Mouse (Mus musculus) ES-Bruce4 (cell line): ENCODE results near the gene Galm. TPM values are rescaled to one million over a fixed set of nuclear protein-coding genes. Genes with fewer than 3 reads are reported as not detected.

Source experiments
- H3K27ac ChIP-seq: 2 replicates; pipeline ENCODE4 v1.5.1; 2012; ENCODE audit warnings: low read length, inconsistent platforms; ENCODE audit not compliant: insufficient read depth
- H3K27me3 ChIP-seq: 2 replicates; pipeline ENCODE4 v1.6.1; 2012; ENCODE audit warnings: mild to moderate bottlenecking, low read length, inconsistent platforms; ENCODE audit not compliant: control insufficient read depth, poor library complexity, insufficient read depth, severe bottlenecking
- H3K36me3 ChIP-seq: 2 replicates; pipeline ENCODE4 v1.6.1; 2012; ENCODE audit warnings: inconsistent platforms, mild to moderate bottlenecking, low read length, moderate library complexity; ENCODE audit not compliant: control insufficient read depth, poor library complexity, insufficient read depth, severe bottlenecking
- H3K4me1 ChIP-seq: one replicate; pipeline ENCODE4 v1.8.1; 2011; ENCODE audit warnings: low read length; ENCODE audit not compliant: control insufficient read depth, insufficient read depth
- H3K4me3 ChIP-seq: 2 replicates; pipeline ENCODE4 v1.5.1; 2011; ENCODE audit warnings: low read depth, mild to moderate bottlenecking, low read length
- H3K9ac ChIP-seq: 2 replicates; pipeline ENCODE4 v1.6.1; 2012; ENCODE audit warnings: low read depth, mild to moderate bottlenecking, inconsistent platforms; ENCODE audit not compliant: poor library complexity, severe bottlenecking
- H3K9me3 ChIP-seq: replicated peaks from 2 replicates; pipeline ENCODE4 v1.6.1; 2012; ENCODE audit warnings: mild to moderate bottlenecking, low read length, inconsistent platforms; ENCODE audit not compliant: control insufficient read depth, poor library complexity, insufficient read depth, severe bottlenecking
- CTCF ChIP-seq: IDR thresholded peaks from one replicate; pipeline ENCODE4 v1.8.1; 2011; ENCODE audit warnings: low read depth, low read length
- EP300 ChIP-seq: IDR thresholded peaks from 2 replicates; pipeline ENCODE4 v1.6.1; 2011; ENCODE audit warnings: low read depth, low read length; ENCODE audit not compliant: insufficient read depth
- POLR2A ChIP-seq: IDR thresholded peaks from one replicate; pipeline ENCODE4 v1.8.1; 2011; ENCODE audit warnings: low read length; ENCODE audit not compliant: insufficient read depth
- polyA plus RNA-seq: library from polyadenylated mRNA; stranded (reverse); fragments of >200 nt; gene quantifications from 2 replicates; pipeline ENCODE4 v1.2.4, GENCODE M21; 2011; ENCODE audit warnings: low read depth; ENCODE audit not compliant: missing spikeins, insufficient read depth, insufficient read length

Gene Galm
- polyA plus RNA-seq, 1 experiment, result 15.1 TPM

DNA sequence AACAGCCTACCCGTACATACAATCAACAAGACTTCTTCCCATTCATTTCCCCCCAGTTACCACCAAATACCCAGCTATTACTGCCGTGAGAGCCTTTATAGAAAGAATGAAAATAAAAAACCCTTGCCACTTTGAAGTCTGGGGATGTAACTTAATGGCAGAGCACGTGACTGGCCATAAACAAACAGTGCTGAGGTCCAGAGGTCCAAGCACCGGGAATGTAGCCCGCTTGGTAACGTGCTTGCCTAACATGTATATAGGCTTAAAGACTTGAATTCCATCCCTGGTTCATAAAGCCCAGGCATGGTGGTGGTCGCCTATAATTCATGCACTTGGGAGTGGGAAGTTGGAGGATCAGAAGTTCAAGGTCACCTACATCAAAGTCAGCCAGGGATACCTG lies 4.6 kb downstream of the Galm start:
- H3K9me3 ChIP-seq, result no peaks in the 10 kb centered on the region
- H3K27ac ChIP-seq, result no peak overlapping the region
- H3K4me3 ChIP-seq, result no peak overlapping the region
- no peaks in the 10 kb centered on the region for H3K4me1 ChIP-seq
- TF ChIP-seq EP300 (no peak), POLR2A (no peak), CTCF (no peak)
- H3K9ac ChIP-seq, result no peak overlapping the region
- H3K36me3 ChIP-seq, result no peaks in the 10 kb centered on the region
- no peaks in the 10 kb centered on the region for H3K27me3 ChIP-seq

DNA sequence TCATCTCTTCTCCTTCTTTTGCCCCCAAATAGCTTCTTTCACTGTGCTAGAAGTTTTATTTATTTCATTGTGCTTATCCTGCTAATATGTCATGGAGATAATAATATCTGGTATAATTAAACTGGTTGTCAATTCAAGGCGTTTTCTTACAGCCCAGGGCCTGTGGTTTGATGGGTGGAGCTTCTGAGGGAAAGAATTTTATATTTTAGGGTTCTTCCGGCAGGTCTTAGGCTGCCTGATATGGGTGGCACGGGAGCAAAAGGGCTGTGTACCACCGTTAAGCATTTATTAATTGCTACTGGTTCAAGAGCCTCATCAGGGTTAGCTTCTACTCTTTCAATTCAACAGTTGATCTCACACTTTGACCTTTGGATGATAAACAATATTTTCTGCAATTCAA lies 5.2 kb downstream of the Galm start:
- Histone ChIP-seq H3K27ac (no peak overlapping the region), H3K27me3 (no peaks in the 10 kb centered on the region), H3K36me3 (no peaks in the 10 kb centered on the region), H3K4me1 (no peaks in the 10 kb centered on the region), H3K9ac (no peak overlapping the region), H3K9me3 (no peaks in the 10 kb centered on the region), H3K4me3 (no peak overlapping the region)
- TF ChIP-seq EP300 (no peak), POLR2A (no peak)

DNA sequence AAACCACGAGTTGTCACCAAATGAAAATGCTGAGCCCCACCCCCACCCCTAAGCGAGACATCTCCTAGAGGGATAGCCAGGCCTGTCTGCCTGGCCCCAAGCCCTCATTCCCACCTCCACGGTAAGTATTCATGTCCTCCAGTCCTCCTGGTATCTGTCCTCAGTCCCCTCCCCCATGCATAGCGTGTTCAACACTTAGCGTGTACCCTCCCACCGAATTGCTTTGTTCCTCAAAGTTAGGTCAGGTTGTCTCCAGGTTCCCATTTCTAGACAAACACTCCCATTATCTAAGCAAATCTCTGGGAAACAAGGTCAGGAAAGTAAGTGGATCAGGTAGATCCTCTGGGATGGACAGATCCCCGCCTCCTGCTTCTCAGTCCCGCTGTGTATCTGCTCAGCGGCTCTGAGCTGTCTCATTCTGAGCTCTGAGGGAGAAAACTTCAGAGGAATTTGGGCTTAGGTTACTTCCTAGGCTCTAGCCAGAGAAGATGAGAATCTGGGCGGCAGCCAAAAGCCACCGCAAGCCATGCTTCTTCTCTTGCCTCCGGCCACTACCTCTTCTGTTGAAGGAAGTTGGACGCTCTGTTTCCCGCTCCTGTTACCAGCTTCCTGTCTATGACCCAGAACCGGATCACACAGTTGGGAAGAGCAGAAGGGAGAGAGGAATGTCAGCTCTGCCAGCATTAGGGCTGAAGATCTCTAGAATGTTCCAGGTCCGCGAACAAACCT lies 11.3 kb downstream of the Galm start:
- Histone ChIP-seq H3K9me3 (no peaks in the 10 kb centered on the region), H3K4me3 (no peak overlapping the region), H3K27me3 (no peaks in the 10 kb centered on the region), H3K9ac (no peak overlapping the region), H3K4me1 (peaks cover 2% of the 10 kb centered on the region), H3K27ac (no peak overlapping the region), H3K36me3 (no peaks in the 10 kb centered on the region)
- TF ChIP-seq EP300 (no peak), POLR2A (no peak), CTCF (no peak)

DNA sequence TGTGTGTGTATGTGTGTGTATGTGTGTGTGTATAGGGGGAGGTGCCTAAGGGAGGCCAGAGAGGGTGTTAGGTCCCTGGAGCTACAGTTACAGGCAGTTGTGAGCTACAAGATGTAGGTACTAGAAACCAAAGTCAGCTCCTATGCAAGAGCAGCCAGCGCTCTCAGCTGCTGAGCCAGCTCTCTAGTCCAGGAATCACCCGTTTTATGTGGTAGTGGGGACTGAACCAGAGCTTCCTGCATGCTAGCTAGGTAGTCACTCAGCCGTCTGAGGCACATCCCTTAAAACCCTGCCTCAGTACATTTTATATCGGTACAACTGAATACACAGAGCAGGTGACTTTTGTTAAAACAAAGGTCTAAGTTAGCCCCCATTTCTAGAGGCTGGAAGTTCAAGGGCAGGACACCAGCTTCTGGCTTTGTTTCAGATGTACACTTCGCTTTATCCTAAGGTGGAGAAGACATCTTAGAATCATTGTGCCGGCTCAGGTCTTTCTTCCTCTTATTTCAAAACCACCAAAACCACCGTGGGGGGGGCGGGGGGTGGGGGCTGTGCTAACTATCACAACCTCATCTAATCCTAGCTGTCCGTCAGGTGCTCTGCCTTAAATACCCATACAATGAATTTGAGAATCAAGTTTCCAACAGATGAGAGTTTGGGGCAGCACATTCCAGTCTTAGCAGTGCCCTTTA lies 12.6 kb downstream of the Galm start:
- no peak overlapping the region for H3K27ac ChIP-seq
- no peaks in the 10 kb centered on the region for H3K9me3 ChIP-seq
- H3K4me3 ChIP-seq, result no peak overlapping the region
- TF ChIP-seq EP300 (no peak), POLR2A (no peak), CTCF (no peak)
- H3K4me1 ChIP-seq, result peaks cover 2% of the 10 kb centered on the region
- no peaks in the 10 kb centered on the region for H3K27me3 ChIP-seq
- no peak overlapping the region for H3K9ac ChIP-seq
- no peaks in the 10 kb centered on the region for H3K36me3 ChIP-seq

DNA sequence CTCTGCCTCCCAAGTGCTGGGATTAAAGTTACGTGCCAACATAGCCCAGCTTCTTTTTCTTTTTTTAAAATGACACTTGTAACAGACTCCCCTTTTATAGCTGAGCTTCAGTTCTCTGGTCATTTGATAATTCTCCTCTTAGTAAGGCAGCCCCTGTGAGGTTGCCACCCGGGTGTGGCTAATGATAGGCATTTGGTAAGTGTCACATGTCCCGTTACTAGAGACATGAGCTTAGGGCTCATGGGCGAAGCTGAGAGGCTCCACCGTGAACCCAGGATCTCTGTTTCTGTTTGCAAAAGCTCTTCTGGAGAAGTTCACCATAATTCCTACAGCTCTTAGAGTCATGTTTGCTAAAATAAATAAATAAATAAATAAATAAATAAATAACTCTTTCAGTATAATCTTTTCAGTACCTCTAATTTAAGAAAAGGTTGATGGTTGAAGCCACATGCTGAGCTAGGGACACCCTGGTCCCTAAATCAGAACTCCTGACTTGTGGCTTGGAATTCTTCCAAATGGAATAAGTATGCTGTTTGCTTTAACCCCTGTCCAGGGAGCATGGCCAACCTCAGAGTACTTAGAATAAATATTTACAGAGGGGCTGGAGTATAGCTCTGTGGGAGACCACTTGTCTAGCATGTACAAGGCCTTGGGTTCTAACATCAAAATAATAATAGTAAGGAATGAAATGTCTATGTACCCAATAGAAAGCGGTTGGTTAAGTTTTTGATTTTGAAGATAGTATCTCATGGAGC lies 16.4 kb downstream of the Galm start:
- Histone ChIP-seq H3K9me3 (no peaks in the 10 kb centered on the region), H3K4me1 (no peaks in the 10 kb centered on the region), H3K4me3 (no peak overlapping the region), H3K27ac (no peak overlapping the region), H3K27me3 (no peaks in the 10 kb centered on the region), H3K9ac (no peak overlapping the region), H3K36me3 (no peaks in the 10 kb centered on the region)
- no peak for TF ChIP-seq POLR2A
- no peak for TF ChIP-seq CTCF
- no peak for TF ChIP-seq EP300
